In genomic region chr16:34400102-34400728, GRCm38 (mm10) we compare ENCODE assay signal across 10 mouse cellular contexts.
DNase-seq lines count a peak whose midpoint lies in the region; ATAC-seq and TF ChIP-seq lines count a peak whose summit lies in the region.
"Had no signal": no experiment of that assay in that cellular context is flagged by ENCODE, and none has a peak within 500 bp of the region (broad histone marks: within the 10 kb centered on the region; RNA-seq: fewer than 3 reads in every experiment).

No protein-coding gene starts in this region.

- H3K27ac ChIP-seq in forebrain, embryonic 14.5 days (ENCODE audit: low read depth, low read length), result no peak overlapping the region
- H3K27ac ChIP-seq in forebrain, embryonic 15.5 days (replicated peaks), result no peak overlapping the region
- no peak overlapping the region for H3K27ac ChIP-seq in thymus, adult 2 months (ENCODE audit: control insufficient read depth, insufficient read depth, low read length)
- no peak overlapping the region for H3K27ac ChIP-seq in kidney, embryonic 15.5 days
- H3K27ac ChIP-seq: embryonic facial prominence, embryonic 15.5 days; liver, embryonic 13.5 days had no signal

- no peaks in the 10 kb centered on the region for H3K27me3 ChIP-seq in forebrain, embryonic 14.5 days (replicated peaks; ENCODE audit: control insufficient read depth, insufficient read depth, low read length)
- no peaks in the 10 kb centered on the region for H3K27me3 ChIP-seq in forebrain, embryonic 15.5 days
- no peaks in the 10 kb centered on the region for H3K27me3 ChIP-seq in thymus, adult 2 months (ENCODE audit: control insufficient read depth, insufficient read depth, low read length)
- no peaks in the 10 kb centered on the region for H3K27me3 ChIP-seq in kidney, embryonic 15.5 days
- no peaks in the 10 kb centered on the region for H3K27me3 ChIP-seq in myocyte (ENCODE audit: control insufficient read depth, insufficient read depth, insufficient read length)
- H3K27me3 ChIP-seq: embryonic facial prominence, embryonic 15.5 days; liver, embryonic 13.5 days had no signal

- H3ac ChIP-seq in myocyte (ENCODE audit: control insufficient read depth, insufficient read length), result no peak overlapping the region

- H3K4me3 ChIP-seq in forebrain, embryonic 14.5 days (ENCODE audit: low read depth, low read length), result no peak overlapping the region
- no peak overlapping the region for H3K4me3 ChIP-seq in forebrain, embryonic 15.5 days
- no peak overlapping the region for H3K4me3 ChIP-seq in thymus, adult 2 months (ENCODE audit: control insufficient read depth, insufficient read depth, low read length)
- no peak overlapping the region for H3K4me3 ChIP-seq in kidney, embryonic 15.5 days (replicated peaks)
- H3K4me3 ChIP-seq in myocyte, result no peak overlapping the region
- H3K4me3 ChIP-seq: embryonic facial prominence, embryonic 15.5 days; liver, embryonic 13.5 days had no signal

- H3K4me2 ChIP-seq in forebrain, embryonic 14.5 days (ENCODE audit: low read length), result no peak overlapping the region
- H3K4me2 ChIP-seq in forebrain, embryonic 15.5 days (replicated peaks), result no peak overlapping the region
- no peak overlapping the region for H3K4me2 ChIP-seq in kidney, embryonic 15.5 days
- H3K4me2 ChIP-seq in myocyte (ENCODE audit: low read depth), result no peak overlapping the region
- H3K4me2 ChIP-seq: embryonic facial prominence, embryonic 15.5 days; liver, embryonic 13.5 days had no signal

- peak; percentile 39 for DNase-seq in forebrain, embryonic 14.5 days (ENCODE audit: low spot score)
- peak; percentile 11 for DNase-seq in thymus, postnatal 0 days (ENCODE audit: low spot score)
- no peak for DNase-seq in thymus, adult 2 months
- DNase-seq in spleen, postnatal 36 days (ENCODE audit: low spot score in 2 of 2), result no peak
- DNase-seq: liver, embryonic 13.5 days had no signal

- no peak overlapping the region for H3K9ac ChIP-seq in forebrain, embryonic 14.5 days (ENCODE audit: low read length)
- H3K9ac ChIP-seq in forebrain, embryonic 15.5 days (replicated peaks), result no peak overlapping the region
- H3K9ac ChIP-seq in kidney, embryonic 15.5 days, result no peak overlapping the region
- H3K9ac ChIP-seq: embryonic facial prominence, embryonic 15.5 days; liver, embryonic 13.5 days had no signal

- H3K4me1 ChIP-seq in forebrain, embryonic 14.5 days (ENCODE audit: control insufficient read depth, insufficient read depth, low read length), result peaks cover 13% of the 10 kb centered on the region
- H3K4me1 ChIP-seq in forebrain, embryonic 15.5 days, result peaks cover 38% of the 10 kb centered on the region
- H3K4me1 ChIP-seq in thymus, adult 2 months (replicated peaks; ENCODE audit: control insufficient read depth, insufficient read depth, low read length), result no peaks in the 10 kb centered on the region
- H3K4me1 ChIP-seq in kidney, embryonic 15.5 days, result 0 out of 2 replicates have a peak, but pooled peaks cover 2% of the 10 kb centered on the region
- H3K4me1 ChIP-seq: liver, embryonic 13.5 days had no signal

- WGBS in forebrain, embryonic 14.5 days, result 43% methylated on average over 13 of the region's 13 CpGs
- WGBS in forebrain, embryonic 15.5 days, result 49% methylated on average over 13 of the region's 13 CpGs
- WGBS in thymus, adult 2 months, result 58% methylated on average over 13 of the region's 13 CpGs
- WGBS in kidney, embryonic 15.5 days, result 31% methylated on average over 13 of the region's 13 CpGs

- no peak for ATAC-seq in forebrain, embryonic 14.5 days
- ATAC-seq in forebrain, embryonic 15.5 days (replicated peaks), result no peak
- ATAC-seq in kidney, embryonic 15.5 days (replicated peaks; ENCODE audit: low FRiP score), result 0 out of 2 replicates have a peak, but pooled peaks have one; percentile 25
- ATAC-seq in inflammation-experienced regulatory T-cells, adult 6 months, result no peak

- H3K79me2 ChIP-seq in myocyte (ENCODE audit: control insufficient read depth, insufficient read depth), result no peaks in the 10 kb centered on the region

- H3K36me3 ChIP-seq in forebrain, embryonic 14.5 days (ENCODE audit: control insufficient read depth, insufficient read depth, low read length), result no peaks in the 10 kb centered on the region
- no peaks in the 10 kb centered on the region for H3K36me3 ChIP-seq in forebrain, embryonic 15.5 days
- no peaks in the 10 kb centered on the region for H3K36me3 ChIP-seq in thymus, adult 2 months (ENCODE audit: control insufficient read depth, insufficient read depth, low read length)
- no peaks in the 10 kb centered on the region for H3K36me3 ChIP-seq in kidney, embryonic 15.5 days
- H3K36me3 ChIP-seq in myocyte (ENCODE audit: control insufficient read depth, insufficient read depth), result no peaks in the 10 kb centered on the region
- H3K36me3 ChIP-seq: embryonic facial prominence, embryonic 15.5 days; liver, embryonic 13.5 days had no signal

- TF ChIP-seq POLR2A in thymus, adult 2 months (IDR thresholded peaks at IDR 0.05; ENCODE audit: control insufficient read depth, extremely low read depth, insufficient read depth, low read length, poor library complexity), result no peak
- TF ChIP-seq POLR2A in myocyte (IDR thresholded peaks at IDR 0.05; ENCODE audit: insufficient read length, low read depth), result no peak

- no peaks in the 10 kb centered on the region for H3K9me3 ChIP-seq in forebrain, embryonic 14.5 days (replicated peaks; ENCODE audit: control insufficient read depth, low read length)
- H3K9me3 ChIP-seq in forebrain, embryonic 15.5 days, result no peaks in the 10 kb centered on the region
- H3K9me3 ChIP-seq in kidney, embryonic 15.5 days (replicated peaks), result no peaks in the 10 kb centered on the region
- H3K9me3 ChIP-seq: embryonic facial prominence, embryonic 15.5 days; liver, embryonic 13.5 days had no signal

- TF ChIP-seq CTCF in thymus, adult 2 months (IDR thresholded peaks at IDR 0.05; ENCODE audit: borderline replicate concordance, control insufficient read depth, extremely low read depth, insufficient read depth, low read length, poor library complexity), result no peak

TF ChIP-seq in myocyte, 11 proteins besides CTCF, POLR2A, EP300 and RAD21:
- no peak for TF ChIP-seq MYOG (IDR thresholded peaks at IDR 0.05; ENCODE audit: control insufficient read depth in 1 of 3, insufficient read depth in 1 of 3, insufficient read length in 2 of 3, low read depth in 2 of 3)
- TF ChIP-seq REST (IDR thresholded peaks at IDR 0.05; ENCODE audit: insufficient read depth, insufficient read length), result peak; percentile 94

Comparison
In these comparisons a context has a peak if more than half of its experiments do, and no peak if none do; other contexts are left out.
1. DNase-seq: peak in forebrain, embryonic 14.5 days (single experiment) and thymus, postnatal 0 days (single experiment); none in thymus, adult 2 months (single experiment) and spleen, postnatal 36 days (0 of 2).